ENCODE assay signal across 8 mouse cellular contexts in the genomic region with DNA sequence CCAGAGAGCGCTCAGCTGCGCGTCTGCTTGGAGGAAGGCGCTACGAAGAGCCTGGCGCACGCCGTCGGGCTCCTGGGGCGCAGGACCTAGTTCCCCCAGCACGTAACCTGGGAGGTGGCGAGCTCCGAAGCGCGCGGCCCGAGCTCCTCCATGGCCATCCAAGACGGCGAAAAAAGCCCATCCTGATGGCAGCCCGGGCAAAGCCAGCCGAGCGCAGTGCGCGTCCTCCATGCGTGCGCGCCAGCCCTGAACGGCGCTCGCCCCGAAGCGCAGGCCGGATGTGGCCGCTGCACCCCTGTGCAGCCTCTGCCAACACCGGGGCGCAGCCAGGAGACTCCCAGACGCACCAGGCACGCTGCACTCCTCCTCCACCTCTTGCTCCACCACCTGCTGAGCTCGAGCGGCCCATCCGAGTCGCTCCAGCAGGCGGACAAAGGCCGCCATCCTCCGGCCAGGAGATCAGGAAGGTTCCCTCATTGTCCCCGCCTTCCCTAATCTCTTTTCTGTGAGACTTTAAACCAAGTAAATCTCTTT. TPM values are rescaled to one million over a fixed set of nuclear protein-coding genes. Genes with fewer than 3 reads are reported as not detected.
DNase-seq lines count a peak whose midpoint lies in the region; ATAC-seq lines count a peak whose summit lies in the region.

A gene (minus strand): TSS at position 484 of the 534 bp plus-strand sequence.

- peaks cover 66% of the 10 kb centered on the region for H3K27me3 ChIP-seq in kidney, embryonic 15.5 days
- H3K27me3 ChIP-seq in embryonic facial prominence, embryonic 11.5 days (ENCODE audit: control insufficient read depth, insufficient read depth, low read length), result peaks cover 31% of the 10 kb centered on the region
- peaks cover 76% of the 10 kb centered on the region for H3K27me3 ChIP-seq in limb, embryonic 10.5 days (ENCODE audit: low read depth, poor library complexity, severe bottlenecking)
- H3K27me3 ChIP-seq in neural tube, embryonic 14.5 days (ENCODE audit: control insufficient read depth, insufficient read depth, low read length), result peaks cover 32% of the 10 kb centered on the region

- H3K4me2 ChIP-seq in kidney, embryonic 15.5 days, result peak within 1 kb of the TSS; percentile 62
- H3K4me2 ChIP-seq in embryonic facial prominence, embryonic 11.5 days (ENCODE audit: low read depth, low read length), result peak within 1 kb of the TSS; percentile 33
- peak within 1 kb of the TSS; percentile 35 for H3K4me2 ChIP-seq in neural tube, embryonic 14.5 days (ENCODE audit: low read depth, low read length)

- no peaks in the 10 kb centered on the region for H3K9me3 ChIP-seq in kidney, embryonic 15.5 days (replicated peaks)
- H3K9me3 ChIP-seq in embryonic facial prominence, embryonic 11.5 days (replicated peaks; ENCODE audit: control insufficient read depth, low read length), result no peaks in the 10 kb centered on the region
- H3K9me3 ChIP-seq in limb, embryonic 10.5 days (replicated peaks), result no peaks in the 10 kb centered on the region
- no peaks in the 10 kb centered on the region for H3K9me3 ChIP-seq in neural tube, embryonic 14.5 days (ENCODE audit: control insufficient read depth, low read length)

- no peak for ATAC-seq in kidney, embryonic 15.5 days (replicated peaks; ENCODE audit: low FRiP score)
- no peak for ATAC-seq in embryonic facial prominence, embryonic 11.5 days (replicated peaks; ENCODE audit: insufficient number of reproducible peaks, low FRiP score, low TSS enrichment, low read depth)
- ATAC-seq in neural tube, embryonic 14.5 days (ENCODE audit: low read depth), result no peak

- DNase-seq in kidney, postnatal 25 days, result no peak
- DNase-seq in embryonic facial prominence, embryonic 11.5 days (ENCODE audit: low spot score), result no peak
- DNase-seq in limb, embryonic 10.5 days (ENCODE audit: low spot score), result peak; percentile 64
- DNase-seq in spleen, postnatal 36 days (ENCODE audit: low spot score in 2 of 2), result no peak
- DNase-seq in ovary, postnatal 36 days (ENCODE audit: low spot score), result no peak
- DNase-seq in left cerebral cortex, adult 8-10 months (ENCODE audit: low spot score in 2 of 2), result no peak

- no peaks in the 10 kb centered on the region for H3K36me3 ChIP-seq in kidney, embryonic 15.5 days
- no peaks in the 10 kb centered on the region for H3K36me3 ChIP-seq in embryonic facial prominence, embryonic 11.5 days (replicated peaks; ENCODE audit: control insufficient read depth, insufficient read depth, low read depth, low read length)
- H3K36me3 ChIP-seq in limb, embryonic 10.5 days, result no peaks in the 10 kb centered on the region
- H3K36me3 ChIP-seq in neural tube, embryonic 14.5 days (ENCODE audit: control insufficient read depth, insufficient read depth, low read length), result no peaks in the 10 kb centered on the region

- H3K27ac ChIP-seq in kidney, embryonic 15.5 days, result no peak within 1 kb of the TSS
- H3K27ac ChIP-seq in embryonic facial prominence, embryonic 11.5 days (replicated peaks; ENCODE audit: low read depth, low read length), result no peak within 1 kb of the TSS
- peak within 1 kb of the TSS; percentile 44; the same call in 1 of the 2 replicates for H3K27ac ChIP-seq in limb, embryonic 10.5 days
- no peak within 1 kb of the TSS for H3K27ac ChIP-seq in neural tube, embryonic 14.5 days (ENCODE audit: low read depth, low read length)

- peaks cover 24% of the 10 kb centered on the region for H3K4me1 ChIP-seq in kidney, embryonic 15.5 days
- H3K4me1 ChIP-seq in embryonic facial prominence, embryonic 11.5 days (ENCODE audit: control insufficient read depth, insufficient read depth, low read length), result peaks cover 9% of the 10 kb centered on the region; the same call in 1 of the 2 replicates
- peaks cover 21% of the 10 kb centered on the region for H3K4me1 ChIP-seq in limb, embryonic 10.5 days
- H3K4me1 ChIP-seq in neural tube, embryonic 14.5 days (ENCODE audit: control insufficient read depth, insufficient read depth, low read length), result peaks cover 9% of the 10 kb centered on the region; the same call in 1 of the 2 replicates

- H3K4me3 ChIP-seq in kidney, embryonic 15.5 days (replicated peaks), result peak within 1 kb of the TSS; percentile 39
- peak within 1 kb of the TSS; percentile 17 for H3K4me3 ChIP-seq in embryonic facial prominence, embryonic 11.5 days (ENCODE audit: low read depth, low read length)
- peak within 1 kb of the TSS; percentile 49 for H3K4me3 ChIP-seq in limb, embryonic 10.5 days
- H3K4me3 ChIP-seq in neural tube, embryonic 14.5 days (ENCODE audit: low read depth, low read length), result peak within 1 kb of the TSS; percentile 23

- WGBS in kidney, embryonic 15.5 days, result 1% methylated on average over 46 of the region's 46 CpGs
- under 1% methylated on average over 42 of the region's 46 CpGs for WGBS in embryonic facial prominence, embryonic 11.5 days
- 1% methylated on average over 46 of the region's 46 CpGs for WGBS in limb, embryonic 10.5 days
- under 1% methylated on average over 45 of the region's 46 CpGs for WGBS in neural tube, embryonic 14.5 days

- H3K9ac ChIP-seq in kidney, embryonic 15.5 days, result no peak within 1 kb of the TSS
- H3K9ac ChIP-seq in embryonic facial prominence, embryonic 11.5 days (replicated peaks; ENCODE audit: low read length), result peak within 1 kb of the TSS; percentile 28; the same call in 1 of the 2 replicates
- no peak within 1 kb of the TSS for H3K9ac ChIP-seq in neural tube, embryonic 14.5 days (replicated peaks; ENCODE audit: low read depth, low read length)

RNA-seq across cellular contexts. Expression of the gene that starts here (rescaled TPM):
- polyA plus RNA-seq in kidney, embryonic 15.5 days (2015; fragmentation: Nextera tagmentation; extraction: Ambion mirVana), result 0.13 TPM in 1 of 2 replicates, not detected in the other
- not detected in 2 replicates for polyA plus RNA-seq in embryonic facial prominence, embryonic 11.5 days (2014; fragmentation: Nextera tagmentation; extraction: Ambion mirVana)
- 0.16 and 0.39 TPM in 2 replicates for polyA plus RNA-seq in limb, embryonic 10.5 days (2016; fragmentation: Nextera tagmentation; extraction: Ambion mirVana)
- polyA plus RNA-seq in neural tube, embryonic 14.5 days (2014; fragmentation: Nextera tagmentation; extraction: Ambion mirVana), result 0.66 and 0.75 TPM in 2 replicates
- total RNA-seq in left cerebral cortex, adult 8-10 months (2022), result under 1 TPM in 1 of 4 experiments, not detected in 3; 0.68 TPM

Comparison
In these comparisons a context has a peak if more than half of its experiments do, and no peak if none do; other contexts are left out.
1. Peak in DNase-seq, H3K4me3 ChIP-seq and H3K27ac ChIP-seq in limb, embryonic 10.5 days; RNA of the gene not detected or under 1 TPM.